Mouse (Mus musculus) myocyte (in vitro differentiated cells): ENCODE data around the gene Cklf.
"Not testable (repeated sequence)": the region's sequence is repeated elsewhere in the genome, so short reads cannot be mapped to it uniquely, and the experiment has no call there.

Source experiments
- CEBPB ChIP-seq: IDR thresholded peaks from 2 replicates; pipeline ENCODE4 v1.6.1; 2011; ENCODE audit warnings: mild to moderate bottlenecking, moderate library complexity; ENCODE audit not compliant: poor library complexity, insufficient read depth, severe bottlenecking
- E2F4 ChIP-seq: IDR thresholded peaks from one replicate; pipeline ENCODE4 v1.6.1; 2011; ENCODE audit warnings: mild to moderate bottlenecking, control low read depth, moderate library complexity; ENCODE audit not compliant: insufficient read depth
- MAX ChIP-seq: IDR thresholded peaks from one replicate; pipeline ENCODE4 v1.6.1; 2011; ENCODE audit warnings: low read depth, mild to moderate bottlenecking, control low read depth
- MYOG ChIP-seq, 3 experiments: IDR thresholded peaks; one replicate each; pipeline ENCODE4 v1.6.1; 2011; ENCODE audit warnings: control low read depth in 2 of 3, low read depth in 2 of 3, mild to moderate bottlenecking in 2 of 3; ENCODE audit not compliant: insufficient read length in 2 of 3, control insufficient read depth in 1 of 3, insufficient read depth in 1 of 3
- POLR2A ChIP-seq: IDR thresholded peaks from one replicate; pipeline ENCODE4 v1.6.1; 2011; ENCODE audit warnings: low read depth, mild to moderate bottlenecking, control low read depth, moderate library complexity; ENCODE audit not compliant: insufficient read length
- POLR2AphosphoS2 ChIP-seq: IDR thresholded peaks from one replicate; pipeline ENCODE4 v1.6.1; 2011; ENCODE audit warnings: low read depth, control low read depth; ENCODE audit not compliant: insufficient read length
- TCF3 ChIP-seq: IDR thresholded peaks from one replicate; pipeline ENCODE4 v1.6.1; 2011; ENCODE audit warnings: low read depth, control low read depth; ENCODE audit not compliant: insufficient read length
- USF1 ChIP-seq: IDR thresholded peaks from one replicate; pipeline ENCODE4 v1.6.1; 2011; ENCODE audit warnings: low read depth, mild to moderate bottlenecking, control low read depth, moderate library complexity

GRCm38 (mm10) chr8:104301577-104301976 is 50.9 kb downstream of the Cklf start:
- TF ChIP-seq MAX; POLR2A; E2F4; USF1; TCF3; CEBPB; POLR2AphosphoS2; MYOG (IDR thresholded peaks at IDR 0.05; ENCODE audit: control insufficient read depth in 1 of 3, insufficient read depth in 1 of 3, insufficient read length in 2 of 3, low read depth in 2 of 3): not testable (repeated sequence)
